ENCODE assay signal across 8 mouse cellular contexts in the genomic region with DNA sequence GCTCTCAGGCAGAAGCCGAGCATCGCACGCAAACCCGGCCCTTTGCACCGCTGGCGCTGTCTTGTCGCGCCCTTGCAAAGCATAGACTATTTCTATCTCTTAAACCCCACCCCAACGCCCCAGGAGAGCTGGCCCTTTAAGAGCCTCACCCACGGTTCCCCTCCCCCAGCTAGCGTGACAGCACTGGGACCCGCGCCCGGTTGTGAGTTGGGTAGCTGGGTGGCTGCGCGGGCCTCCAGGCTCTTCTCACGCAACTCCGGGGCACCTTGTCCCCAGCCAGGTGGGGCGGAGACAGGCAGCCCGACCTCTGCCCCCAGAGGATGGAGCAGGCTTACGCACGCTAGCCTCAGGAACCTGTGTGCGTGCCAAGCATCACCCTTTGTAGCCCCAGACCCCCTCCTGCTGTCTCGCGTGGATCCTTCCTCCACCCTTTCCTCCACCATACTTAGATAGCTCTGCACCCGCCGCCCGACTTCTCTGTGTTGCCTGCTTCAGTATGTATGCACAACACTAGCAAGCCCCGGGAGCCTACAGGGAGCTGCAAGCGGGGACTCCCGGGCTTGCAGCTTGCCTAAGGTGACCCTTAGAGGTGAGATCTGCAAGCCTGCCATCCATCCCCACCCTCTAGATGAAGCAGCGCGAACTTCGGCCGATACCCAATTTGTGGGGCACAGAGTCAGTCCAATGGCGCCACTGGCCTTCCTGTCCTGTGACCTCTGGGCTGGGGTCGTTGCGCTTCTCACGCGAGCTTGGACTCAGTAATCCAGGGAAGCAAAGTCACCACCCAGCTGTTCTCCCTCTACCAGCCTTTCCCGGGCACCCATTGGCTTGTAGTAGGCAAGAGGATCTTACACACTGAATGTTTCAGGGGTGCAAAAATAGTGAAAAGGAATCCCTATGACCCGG. TPM values are rescaled to one million over a fixed set of nuclear protein-coding genes. Genes with fewer than 3 reads are reported as not detected.
DNase-seq lines count a peak whose midpoint lies in the region; ATAC-seq and TF ChIP-seq lines count a peak whose summit lies in the region.

No protein-coding gene starts in this region.

- TF ChIP-seq EP300 in ES-Bruce4 (IDR thresholded peaks at IDR 0.05; ENCODE audit: insufficient read depth, low read depth, low read length), result no peak

- H3K4me1 ChIP-seq in ES-Bruce4 (ENCODE audit: control insufficient read depth, insufficient read depth, low read length), result no peaks in the 10 kb centered on the region
- peaks cover 13% of the 10 kb centered on the region for H3K4me1 ChIP-seq in forebrain, embryonic 16.5 days (replicated peaks; ENCODE audit: control insufficient read depth, insufficient read depth, low read length)
- H3K4me1 ChIP-seq in liver, embryonic 15.5 days (replicated peaks), result peaks cover 26% of the 10 kb centered on the region
- H3K4me1 ChIP-seq in neural tube, embryonic 14.5 days (ENCODE audit: control insufficient read depth, insufficient read depth, low read length), result no peaks in the 10 kb centered on the region

- H3K9ac ChIP-seq in ES-Bruce4 (ENCODE audit: low read depth, poor library complexity, severe bottlenecking), result peak overlapping the region; percentile 2; the same call in 1 of the 2 replicates
- peak overlapping the region; percentile 70 for H3K9ac ChIP-seq in forebrain, embryonic 16.5 days (replicated peaks; ENCODE audit: low read depth, low read length)
- peak overlapping the region; percentile 30; the same call in 1 of the 2 replicates for H3K9ac ChIP-seq in liver, embryonic 15.5 days
- peak overlapping the region; percentile 57; the same call in 1 of the 2 replicates for H3K9ac ChIP-seq in neural tube, embryonic 14.5 days (replicated peaks; ENCODE audit: low read depth, low read length)

- no peak for TF ChIP-seq POLR2A in ES-Bruce4 (IDR thresholded peaks at IDR 0.05; ENCODE audit: insufficient read depth, low read length)

- intact Hi-C loops in heart, postnatal 25 days (cut with DNase I), result no loop called here

- no peak overlapping the region for H3K27ac ChIP-seq in ES-Bruce4 (ENCODE audit: insufficient read depth, low read length)
- peak overlapping the region; percentile 46; the same call in 1 of the 2 replicates for H3K27ac ChIP-seq in forebrain, embryonic 16.5 days (ENCODE audit: low read length)
- no peak overlapping the region for H3K27ac ChIP-seq in liver, embryonic 15.5 days (replicated peaks)
- no peak overlapping the region for H3K27ac ChIP-seq in neural tube, embryonic 14.5 days (ENCODE audit: low read depth, low read length)

- peak; percentile 92 for ATAC-seq in forebrain, embryonic 16.5 days
- peak; percentile 49 for ATAC-seq in liver, embryonic 15.5 days (ENCODE audit: insufficient read depth)
- peak; percentile 70; the same call in 1 of the 2 replicates for ATAC-seq in neural tube, embryonic 14.5 days (ENCODE audit: low read depth)

- 2% methylated on average over 42 of the region's 42 CpGs for WGBS in forebrain, embryonic 16.5 days
- WGBS in liver, embryonic 15.5 days (ENCODE audit: insufficient replicate concordance), result 3% methylated on average over 42 of the region's 42 CpGs
- 1% methylated on average over 42 of the region's 42 CpGs for WGBS in neural tube, embryonic 14.5 days

- peak overlapping the region; percentile 49 for H3K4me3 ChIP-seq in ES-Bruce4 (ENCODE audit: low read depth, low read length)
- H3K4me3 ChIP-seq in forebrain, embryonic 16.5 days (replicated peaks; ENCODE audit: low read length), result peak overlapping the region; percentile 53
- peak overlapping the region; percentile 47 for H3K4me3 ChIP-seq in liver, embryonic 15.5 days (replicated peaks)
- peak overlapping the region; percentile 30 for H3K4me3 ChIP-seq in neural tube, embryonic 14.5 days (ENCODE audit: low read depth, low read length)

- H3K36me3 ChIP-seq in ES-Bruce4 (ENCODE audit: control insufficient read depth, insufficient read depth, low read length, poor library complexity, severe bottlenecking), result no peaks in the 10 kb centered on the region
- no peaks in the 10 kb centered on the region for H3K36me3 ChIP-seq in forebrain, embryonic 16.5 days (ENCODE audit: control insufficient read depth, insufficient read depth)
- no peaks in the 10 kb centered on the region for H3K36me3 ChIP-seq in liver, embryonic 15.5 days (replicated peaks)
- no peaks in the 10 kb centered on the region for H3K36me3 ChIP-seq in neural tube, embryonic 14.5 days (ENCODE audit: control insufficient read depth, insufficient read depth, low read length)

- no peaks in the 10 kb centered on the region for H3K9me3 ChIP-seq in ES-Bruce4 (replicated peaks; ENCODE audit: control insufficient read depth, insufficient read depth, low read length, poor library complexity, severe bottlenecking)
- no peaks in the 10 kb centered on the region for H3K9me3 ChIP-seq in forebrain, embryonic 16.5 days (ENCODE audit: control insufficient read depth, low read length)
- H3K9me3 ChIP-seq in liver, embryonic 15.5 days (replicated peaks), result no peaks in the 10 kb centered on the region
- no peaks in the 10 kb centered on the region for H3K9me3 ChIP-seq in neural tube, embryonic 14.5 days (ENCODE audit: control insufficient read depth, low read length)

- no peaks in the 10 kb centered on the region for H3K27me3 ChIP-seq in ES-Bruce4 (ENCODE audit: control insufficient read depth, insufficient read depth, low read length, poor library complexity, severe bottlenecking)
- H3K27me3 ChIP-seq in forebrain, embryonic 16.5 days (replicated peaks; ENCODE audit: control insufficient read depth, insufficient read depth, low read length), result peaks cover 12% of the 10 kb centered on the region; the same call in 1 of the 2 replicates
- peaks cover 57% of the 10 kb centered on the region for H3K27me3 ChIP-seq in liver, embryonic 15.5 days
- H3K27me3 ChIP-seq in neural tube, embryonic 14.5 days (ENCODE audit: control insufficient read depth, insufficient read depth, low read length), result 0 out of 2 replicates have a peak, but pooled peaks cover 10% of the 10 kb centered on the region

- H3K4me2 ChIP-seq in forebrain, embryonic 16.5 days (ENCODE audit: low read length), result peak overlapping the region; percentile 86
- H3K4me2 ChIP-seq in liver, embryonic 15.5 days, result peak overlapping the region; percentile 67
- peak overlapping the region; percentile 56 for H3K4me2 ChIP-seq in neural tube, embryonic 14.5 days (ENCODE audit: low read depth, low read length)

- peak; percentile 61 for DNase-seq in cerebellum, adult 11 months
- peak; percentile 14 for DNase-seq in heart, postnatal 25 days (ENCODE audit: low spot score)
- peak; percentile 74 for DNase-seq in layer of hippocampus, adult 11-12 months (ENCODE audit: low spot score)
- DNase-seq in ovary, postnatal 10 days (ENCODE audit: low spot score), result no peak

- TF ChIP-seq CTCF in ES-Bruce4 (IDR thresholded peaks at IDR 0.05; ENCODE audit: low read depth, low read length), result no peak

RNA-seq across cellular contexts. Expression of gene Cyp1a1, which starts 8.9 kb away (rescaled TPM):
- polyA plus RNA-seq in ES-Bruce4 (2011; ENCODE audit: insufficient read depth, insufficient read length, low read depth, missing spikeins), result 1.2 and 1.8 TPM in 2 replicates
- 0.12 and 0.18 TPM in 2 replicates for polyA plus RNA-seq in forebrain, embryonic 16.5 days (2015; fragmentation: Nextera tagmentation; extraction: Ambion mirVana)
- under 1 TPM in 1 of 2 experiments, not detected in 1; 0.08 TPM for total RNA-seq in heart, postnatal 25 days (2021)
- polyA plus RNA-seq in liver, embryonic 15.5 days (2015; fragmentation: Nextera tagmentation; extraction: Ambion mirVana), result 0.13 and 0.16 TPM in 2 replicates
- 0.09 and 0.13 TPM in 2 replicates for polyA plus RNA-seq in neural tube, embryonic 14.5 days (2014; fragmentation: Nextera tagmentation; extraction: Ambion mirVana)

RNA-seq across cellular contexts. Expression of gene Edc3, which starts 11.7 kb away (rescaled TPM):
- polyA plus RNA-seq in ES-Bruce4 (2011; ENCODE audit: insufficient read depth, insufficient read length, low read depth, missing spikeins), result 22.0 and 26.3 TPM in 2 replicates
- polyA plus RNA-seq in forebrain, embryonic 16.5 days (2015; fragmentation: Nextera tagmentation; extraction: Ambion mirVana), result 37.0 and 39.2 TPM in 2 replicates
- 1 to 10 TPM; 4.9 to 7.0 TPM for total RNA-seq in heart, postnatal 25 days (2021)
- polyA plus RNA-seq in liver, embryonic 15.5 days (2015; fragmentation: Nextera tagmentation; extraction: Ambion mirVana), result 13.8 and 16.2 TPM in 2 replicates
- polyA plus RNA-seq in neural tube, embryonic 14.5 days (2014; fragmentation: Nextera tagmentation; extraction: Ambion mirVana), result 21.9 and 26.3 TPM in 2 replicates

RNA-seq across cellular contexts. Expression of gene Cyp1a2, which starts 13.1 kb away (rescaled TPM):
- polyA plus RNA-seq in ES-Bruce4 (2011; ENCODE audit: insufficient read depth, insufficient read length, low read depth, missing spikeins), result 0.37 TPM in 1 of 2 replicates, not detected in the other
- polyA plus RNA-seq in forebrain, embryonic 16.5 days (2015; fragmentation: Nextera tagmentation; extraction: Ambion mirVana), result not detected in 2 replicates
- not detected for total RNA-seq in heart, postnatal 25 days (2021)
- polyA plus RNA-seq in liver, embryonic 15.5 days (2015; fragmentation: Nextera tagmentation; extraction: Ambion mirVana), result 0.14 and 0.15 TPM in 2 replicates
- polyA plus RNA-seq in neural tube, embryonic 14.5 days (2014; fragmentation: Nextera tagmentation; extraction: Ambion mirVana), result not detected in 2 replicates

RNA-seq across cellular contexts. Expression of gene Csk, which starts 43.2 kb away (rescaled TPM):
- 30.7 and 35.5 TPM in 2 replicates for polyA plus RNA-seq in ES-Bruce4 (2011; ENCODE audit: insufficient read depth, insufficient read length, low read depth, missing spikeins)
- 38.5 and 39.6 TPM in 2 replicates for polyA plus RNA-seq in forebrain, embryonic 16.5 days (2015; fragmentation: Nextera tagmentation; extraction: Ambion mirVana)
- total RNA-seq in heart, postnatal 25 days (2021), result 10 to 100 TPM; 23.5 to 27.4 TPM
- 15.4 and 15.9 TPM in 2 replicates for polyA plus RNA-seq in liver, embryonic 15.5 days (2015; fragmentation: Nextera tagmentation; extraction: Ambion mirVana)
- 33.4 and 46.2 TPM in 2 replicates for polyA plus RNA-seq in neural tube, embryonic 14.5 days (2014; fragmentation: Nextera tagmentation; extraction: Ambion mirVana)

Comparison
In these comparisons a context has a peak if more than half of its experiments do, and no peak if none do; other contexts are left out.
1. H3K9ac ChIP-seq: peak in every context shown above with its lines; median percentile 70 in forebrain, embryonic 16.5 days; 57 in neural tube, embryonic 14.5 days; 30 in liver, embryonic 15.5 days; 2 in ES-Bruce4.